Mouse (Mus musculus) midbrain, embryonic 13.5 days (tissue): Measurements from ENCODE around the gene Sigirr. TPM values are rescaled to one million over a fixed set of nuclear protein-coding genes. Genes with fewer than 3 reads are reported as not detected.

Experiments used
- ATAC-seq: fragments of 200-750 bp; cut with Nextera tagmentation; 2 replicates; pipeline ENCODE4 v1.8.0; 2017; ENCODE audit warnings: mild to moderate bottlenecking, moderate TSS enrichment, moderate library complexity
- H3K27ac ChIP-seq: fragments of 300-500 bp; sonication (generic); 2 replicates; pipeline ENCODE4 v1.5.1; 2015; ENCODE audit warnings: inconsistent platforms, mild to moderate bottlenecking, moderate library complexity
- H3K27me3 ChIP-seq: fragments of 300-500 bp; sonication (generic); 2 replicates; pipeline ENCODE4 v1.6.1; 2015; ENCODE audit warnings: mild to moderate bottlenecking, inconsistent platforms
- H3K36me3 ChIP-seq: fragments of 300-500 bp; sonication (generic); 2 replicates; pipeline ENCODE4 v1.6.1; 2015; ENCODE audit warnings: mild to moderate bottlenecking, inconsistent platforms
- H3K4me1 ChIP-seq: fragments of 300-500 bp; sonication (generic); replicated peaks from 2 replicates; pipeline ENCODE4 v1.6.1; 2015; ENCODE audit warnings: inconsistent platforms
- H3K4me2 ChIP-seq: fragments of 300-500 bp; sonication (generic); replicated peaks from 2 replicates; pipeline ENCODE4 v1.6.1; 2015; ENCODE audit warnings: moderate library complexity, mild to moderate bottlenecking, inconsistent platforms
- H3K4me3 ChIP-seq: fragments of 300-500 bp; sonication (generic); replicated peaks from 2 replicates; pipeline ENCODE4 v1.5.1; 2015; ENCODE audit warnings: mild to moderate bottlenecking, inconsistent platforms
- H3K9ac ChIP-seq: fragments of 300-500 bp; sonication (generic); replicated peaks from 2 replicates; pipeline ENCODE4 v1.6.1; 2015; ENCODE audit warnings: mild to moderate bottlenecking, inconsistent platforms
- H3K9me3 ChIP-seq: fragments of 300-500 bp; sonication (generic); 2 replicates; pipeline ENCODE4 v1.6.1; 2016; ENCODE audit warnings: mild to moderate bottlenecking, inconsistent platforms
- WGBS: fragments of 180-500 bp; shearing (Covaris S2); methylation state at CpG from one replicate; pipeline ENCODE4 v1.1.7; 2015; 5-methylcytosine and 5-hydroxymethylcytosine counted together
- polyA plus RNA-seq: library from polyadenylated mRNA; unstranded; fragments of >200 nt; fragmentation: Nextera tagmentation; extraction: Ambion mirVana; gene quantifications from 2 replicates; pipeline ENCODE4 v1.2.1, GENCODE M21; 2015

Gene Sigirr
- polyA plus RNA-seq, 1 experiment from 2014 or later, result 2.6 TPM

DNA sequence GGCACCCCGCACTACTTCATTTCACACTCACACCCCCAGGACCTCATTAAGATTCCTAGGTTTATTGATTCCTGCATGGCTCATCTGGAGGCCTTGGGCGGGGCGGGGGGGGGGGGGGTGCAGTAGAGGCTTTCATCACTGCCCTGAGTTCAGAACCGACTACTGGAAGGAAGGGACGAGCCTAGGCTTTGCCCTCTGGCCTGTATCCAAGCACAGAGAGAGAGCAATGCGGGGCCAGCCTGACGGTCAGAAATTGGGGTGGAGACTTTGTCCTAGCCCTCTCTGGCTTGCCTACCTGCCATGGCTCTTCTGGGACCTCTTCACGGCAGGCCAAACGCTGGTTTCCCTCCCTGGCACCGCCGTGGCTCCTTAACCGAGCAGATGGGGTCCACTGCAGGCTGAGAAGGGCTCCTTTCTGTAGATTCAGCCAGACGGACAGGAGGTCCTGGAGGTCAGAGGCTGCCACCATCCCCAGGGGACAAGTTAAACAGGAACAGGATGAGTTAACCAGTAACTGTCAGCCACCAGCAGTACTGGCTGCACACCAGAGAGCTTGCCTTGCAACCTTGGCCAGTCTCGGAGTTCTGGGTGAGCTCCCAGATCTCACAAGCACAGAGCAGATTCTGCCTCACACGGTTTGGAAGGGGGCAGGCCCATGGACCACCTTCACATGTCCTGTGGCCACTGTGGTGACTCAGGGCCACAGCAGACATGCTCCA is 5.7 kb downstream of the Sigirr start:
- ATAC-seq, result no peak
- Histone ChIP-seq H3K4me3 (no peak overlapping the region), H3K36me3 (no peaks in the 10 kb centered on the region), H3K4me2 (no peak overlapping the region), H3K27ac (no peak overlapping the region), H3K9ac (no peak overlapping the region), H3K9me3 (no peaks in the 10 kb centered on the region), H3K4me1 (peaks cover 11% of the 10 kb centered on the region), H3K27me3 (peaks cover 61% of the 10 kb centered on the region)
- 67% methylated on average over 15 of the region's 15 CpGs for WGBS

DNA sequence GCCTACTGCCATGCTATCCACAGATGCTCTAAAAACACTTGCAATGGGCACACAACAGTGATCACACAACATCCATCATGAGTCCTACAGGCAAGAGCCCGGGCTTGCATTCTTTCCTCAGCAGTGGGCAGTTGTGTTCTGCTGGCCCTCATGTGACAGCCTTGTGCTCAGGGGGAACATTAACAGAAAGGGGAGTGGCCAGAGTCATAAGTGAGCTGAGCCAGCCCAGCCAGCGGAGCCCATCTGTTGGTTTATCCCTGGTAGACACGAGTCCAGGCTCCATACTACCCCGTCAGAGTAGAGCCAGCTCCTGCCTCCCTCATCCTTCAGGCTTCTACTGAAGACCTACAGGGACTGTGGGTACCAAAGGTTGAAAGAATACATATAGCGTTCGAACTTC is 6.4 kb downstream of the Sigirr start:
- Histone ChIP-seq H3K9me3 (no peaks in the 10 kb centered on the region), H3K27me3 (peaks cover 61% of the 10 kb centered on the region), H3K27ac (no peak overlapping the region), H3K4me2 (no peak overlapping the region), H3K36me3 (no peaks in the 10 kb centered on the region), H3K9ac (no peak overlapping the region), H3K4me3 (no peak overlapping the region), H3K4me1 (peaks cover 9% of the 10 kb centered on the region)
- WGBS, result 85% methylated on average over 6 of the region's 6 CpGs
- no peak for ATAC-seq

DNA sequence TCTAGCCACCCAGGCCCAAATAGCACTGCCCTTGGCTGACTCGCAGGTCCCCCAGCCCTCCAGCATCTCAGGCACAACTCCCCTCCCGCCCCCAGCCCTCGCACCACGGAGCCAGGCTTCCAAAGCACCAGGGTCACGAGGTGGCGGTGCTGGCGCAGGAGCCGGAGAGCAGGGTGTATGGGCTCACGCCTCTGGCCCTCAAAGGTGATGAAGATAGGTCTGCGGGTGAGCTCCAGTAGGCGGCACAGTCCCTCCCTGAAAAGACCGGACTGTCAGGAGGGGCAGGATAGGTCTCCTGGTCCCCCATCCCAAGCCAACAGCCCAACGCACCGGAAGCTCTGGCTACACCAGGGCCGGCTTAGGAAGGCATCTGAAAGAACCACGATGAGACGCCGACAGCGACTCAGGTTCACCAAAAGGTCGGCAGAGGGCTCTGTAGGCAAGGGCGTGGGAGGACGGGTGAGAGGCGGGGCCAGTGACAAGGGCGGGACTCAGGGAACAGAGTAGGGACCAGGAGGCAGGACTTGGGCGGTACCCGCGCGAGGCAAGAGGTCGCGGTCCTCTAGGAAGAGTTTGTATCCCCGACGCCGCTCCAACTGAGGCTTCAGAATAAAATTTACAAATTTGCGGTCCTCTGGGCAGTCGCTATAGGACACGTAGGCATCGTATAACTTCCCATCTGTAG is 8.2 kb downstream of the Sigirr start:
- Histone ChIP-seq H3K27me3 (peaks cover 66% of the 10 kb centered on the region), H3K9me3 (no peaks in the 10 kb centered on the region), H3K4me3 (peak overlapping the region; percentile 22; the same call in 1 of the 2 replicates), H3K4me1 (peaks cover 9% of the 10 kb centered on the region), H3K4me2 (peak overlapping the region; percentile 45), H3K36me3 (no peaks in the 10 kb centered on the region), H3K27ac (no peak overlapping the region), H3K9ac (0 out of 2 replicates have a peak overlapping the region, but pooled peaks have one; percentile 14)
- peak; percentile 81 for ATAC-seq
- 5% methylated on average over 37 of the region's 37 CpGs for WGBS

DNA sequence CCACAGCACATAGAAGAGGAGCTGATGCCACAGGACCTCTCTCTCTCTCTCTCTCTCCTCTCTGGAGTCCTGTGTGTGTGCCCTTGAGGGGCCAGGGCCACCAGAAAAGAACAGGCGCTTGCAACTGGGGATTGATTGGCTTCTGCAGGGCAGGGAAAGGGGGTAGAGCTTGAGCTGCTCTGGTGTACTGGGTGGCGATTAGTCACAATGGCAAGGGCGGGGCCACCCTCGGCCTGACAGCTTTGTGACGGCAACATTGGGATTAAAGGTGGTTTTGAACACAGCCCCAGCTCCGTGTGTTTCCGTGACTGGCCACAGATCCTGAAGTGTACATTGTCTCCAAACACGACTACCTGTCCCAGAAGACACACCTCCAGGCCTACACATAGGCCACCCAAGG is 10.1 kb downstream of the Sigirr start:
- peaks cover 66% of the 10 kb centered on the region for H3K27me3 ChIP-seq
- H3K27ac ChIP-seq, result no peak overlapping the region
- no peak overlapping the region for H3K4me2 ChIP-seq
- no peak overlapping the region for H3K9ac ChIP-seq
- H3K4me3 ChIP-seq, result no peak overlapping the region
- H3K36me3 ChIP-seq, result no peaks in the 10 kb centered on the region
- 59% methylated on average over 8 of the region's 8 CpGs for WGBS
- H3K9me3 ChIP-seq, result no peaks in the 10 kb centered on the region
- peaks cover 9% of the 10 kb centered on the region for H3K4me1 ChIP-seq
- ATAC-seq, result no peak

DNA sequence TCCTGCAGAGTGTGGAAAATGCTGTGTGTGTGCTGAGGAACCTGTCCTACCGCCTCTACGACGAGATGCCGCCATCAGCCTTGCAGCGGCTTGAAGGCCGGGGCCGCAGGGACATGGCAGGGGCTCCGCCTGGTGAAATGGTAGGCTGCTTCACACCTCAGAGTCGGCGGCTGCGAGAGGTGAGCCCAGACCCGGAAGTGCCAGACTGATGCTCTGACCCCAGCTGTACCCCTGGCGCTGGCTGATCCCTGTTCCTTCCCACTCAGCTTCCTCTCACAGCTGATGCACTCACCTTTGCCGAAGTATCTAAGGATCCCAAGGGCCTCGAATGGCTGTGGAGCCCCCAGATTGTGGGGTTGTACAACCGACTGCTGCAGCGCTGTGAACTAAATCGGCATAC is 11.9 kb downstream of the Sigirr start:
- H3K9me3 ChIP-seq, result no peaks in the 10 kb centered on the region
- 0 out of 2 replicates have a peak overlapping the region, but pooled peaks have one; percentile 0 for H3K9ac ChIP-seq
- H3K4me2 ChIP-seq, result 0 out of 2 replicates have a peak overlapping the region, but pooled peaks have one; percentile 13
- 32% methylated on average over 18 of the region's 18 CpGs for whole genome bisulfite sequencing
- H3K4me3 ChIP-seq, result no peak overlapping the region
- H3K27ac ChIP-seq, result no peak overlapping the region
- H3K36me3 ChIP-seq, result no peaks in the 10 kb centered on the region
- ATAC-seq, result no peak; the same call in 1 of the 2 replicates
- H3K4me1 ChIP-seq, result peaks cover 9% of the 10 kb centered on the region
- peaks cover 65% of the 10 kb centered on the region for H3K27me3 ChIP-seq

DNA sequence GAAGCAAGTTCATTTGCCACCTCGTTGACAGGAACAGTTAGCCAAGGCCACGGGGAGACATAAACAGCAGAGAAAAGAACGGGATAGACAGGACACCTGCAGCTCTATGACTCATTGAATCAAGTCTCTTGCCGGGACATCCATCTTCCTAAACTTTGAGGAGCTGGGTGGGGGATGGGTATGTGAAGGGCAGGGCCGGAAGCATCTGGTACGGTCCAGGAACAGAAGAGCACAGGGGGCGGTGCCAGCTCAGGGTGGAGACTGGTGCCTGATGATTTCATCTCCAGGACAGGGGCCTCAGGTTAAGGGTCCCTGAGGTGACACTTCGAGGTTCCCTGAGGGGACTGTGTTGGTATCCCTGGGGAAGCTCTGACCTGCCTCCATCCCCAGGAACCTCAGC is 12.5 kb downstream of the Sigirr start:
- Histone ChIP-seq H3K4me3 (no peak overlapping the region), H3K27ac (no peak overlapping the region), H3K27me3 (peaks cover 59% of the 10 kb centered on the region), H3K36me3 (no peaks in the 10 kb centered on the region), H3K9me3 (no peaks in the 10 kb centered on the region), H3K9ac (no peak overlapping the region), H3K4me2 (no peak overlapping the region), H3K4me1 (peaks cover 9% of the 10 kb centered on the region)
- 57% methylated on average over 8 of the region's 8 CpGs for WGBS
- no peak for ATAC-seq

DNA sequence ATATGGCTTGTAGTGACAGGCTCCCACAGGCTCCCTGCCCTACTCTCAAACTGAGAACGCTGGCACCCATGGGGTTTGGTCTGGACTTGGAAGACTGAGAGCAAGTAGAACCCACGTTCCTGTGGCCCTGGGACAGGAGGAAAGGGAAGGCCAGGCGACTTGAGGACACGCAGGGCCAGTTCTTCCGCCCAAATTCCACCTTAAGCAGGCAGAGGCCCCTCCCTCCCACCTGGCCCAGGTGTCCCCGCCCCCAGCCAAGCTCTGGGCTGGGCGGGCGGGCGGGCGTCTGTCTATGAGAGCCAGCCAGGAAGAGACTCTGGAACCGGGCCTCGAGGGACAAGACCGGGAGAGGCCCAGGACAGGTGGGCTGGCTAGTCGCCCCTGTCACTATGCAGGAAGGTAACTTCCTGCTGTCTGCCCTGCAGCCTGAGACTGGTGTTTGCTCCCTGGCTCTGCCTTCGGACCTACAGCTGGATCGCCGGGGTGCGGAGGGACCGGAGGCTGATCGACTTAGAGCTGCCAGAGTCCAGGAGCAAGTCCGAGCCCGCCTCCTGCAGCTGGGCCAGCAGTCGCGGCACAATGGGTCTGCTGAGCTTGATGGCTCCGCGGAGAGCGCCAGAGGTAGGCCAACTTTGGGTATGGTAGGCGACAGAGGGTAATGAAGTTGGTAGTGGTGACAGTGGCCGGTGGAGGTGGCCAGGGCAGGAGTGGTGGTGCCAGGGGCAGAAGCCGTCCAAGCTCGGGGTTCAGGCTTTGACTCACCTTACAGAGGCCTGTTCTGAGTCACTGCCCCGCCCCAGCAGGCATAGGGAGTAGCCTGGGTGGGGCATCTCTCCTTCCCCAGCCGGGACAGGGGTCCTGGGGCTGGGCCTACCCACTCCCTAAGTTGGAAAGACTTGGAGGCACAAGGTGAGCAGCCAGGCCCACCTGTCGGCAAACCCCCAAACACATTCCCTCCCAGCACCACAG is 20.6 kb downstream of the Sigirr start:
- H3K9me3 ChIP-seq, result no peaks in the 10 kb centered on the region
- ATAC-seq, result no peak
- H3K27me3 ChIP-seq, result peaks cover 12% of the 10 kb centered on the region
- H3K4me2 ChIP-seq, result no peak overlapping the region
- WGBS, result 26% methylated on average over 34 of the region's 34 CpGs
- H3K27ac ChIP-seq, result no peak overlapping the region
- H3K4me3 ChIP-seq, result no peak overlapping the region
- H3K9ac ChIP-seq, result no peak overlapping the region
- no peaks in the 10 kb centered on the region for H3K4me1 ChIP-seq
- H3K36me3 ChIP-seq, result no peaks in the 10 kb centered on the region

DNA sequence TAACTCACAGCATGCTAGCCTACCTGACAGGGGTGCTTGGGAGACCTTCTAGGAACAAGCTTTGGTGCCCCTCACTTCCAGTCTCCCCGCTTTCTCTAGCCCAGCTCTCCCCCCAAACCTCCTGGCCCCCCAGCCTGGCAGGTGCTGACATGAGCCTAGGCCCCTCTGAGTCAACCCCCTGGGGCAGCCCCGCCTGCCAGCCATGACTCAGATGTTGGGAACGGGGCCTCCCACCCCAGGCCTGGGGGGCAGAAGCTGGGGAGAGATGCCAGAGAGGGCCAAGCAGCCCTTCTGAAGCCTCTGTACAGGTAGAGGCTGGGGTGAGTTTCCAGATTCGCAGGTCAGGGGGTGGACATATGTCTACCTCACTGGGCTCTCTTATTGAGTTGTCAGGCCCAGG is 21.5 kb downstream of the Sigirr start:
- Histone ChIP-seq H3K27me3 (peaks cover 12% of the 10 kb centered on the region), H3K9ac (no peak overlapping the region), H3K36me3 (no peaks in the 10 kb centered on the region), H3K4me1 (no peaks in the 10 kb centered on the region), H3K4me3 (no peak overlapping the region), H3K4me2 (no peak overlapping the region), H3K27ac (no peak overlapping the region), H3K9me3 (no peaks in the 10 kb centered on the region)
- no peak for ATAC-seq
- 80% methylated on average over 4 of the region's 4 CpGs for WGBS

DNA sequence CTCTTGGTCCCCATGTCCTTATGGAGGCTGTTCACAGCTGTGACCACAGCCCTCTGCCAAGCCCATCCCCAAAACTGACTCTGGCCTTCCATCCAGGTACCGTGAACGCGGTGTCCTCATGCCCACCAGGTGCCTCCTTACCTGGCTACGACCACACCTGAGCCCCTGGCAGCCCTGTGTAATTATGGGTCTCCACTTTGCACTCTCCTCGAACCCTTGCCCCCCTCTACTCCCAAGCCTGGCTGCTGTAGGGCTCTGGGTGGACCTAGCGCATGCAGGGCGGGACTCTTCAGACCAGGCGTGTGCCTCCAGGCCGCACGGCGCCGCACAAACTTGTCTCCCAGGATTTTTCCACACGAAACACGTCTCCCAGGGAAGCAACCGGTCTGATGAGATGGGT is 22.5 kb downstream of the Sigirr start, which contains the start of gene Pkp3:
Pkp3 (plus strand) TSS at position 378 of the 400 bp plus-strand sequence.
- no peak within 1 kb of the TSS for H3K4me2 ChIP-seq
- H3K9ac ChIP-seq, result no peak within 1 kb of the TSS
- peaks cover 12% of the 10 kb centered on the region for H3K27me3 ChIP-seq
- 92% methylated on average over 15 of the region's 15 CpGs for WGBS
- no peak within 1 kb of the TSS for H3K27ac ChIP-seq
- H3K4me1 ChIP-seq, result no peaks in the 10 kb centered on the region
- no peaks in the 10 kb centered on the region for H3K36me3 ChIP-seq
- no peak for ATAC-seq
- H3K4me3 ChIP-seq, result no peak within 1 kb of the TSS
- no peaks in the 10 kb centered on the region for H3K9me3 ChIP-seq

DNA sequence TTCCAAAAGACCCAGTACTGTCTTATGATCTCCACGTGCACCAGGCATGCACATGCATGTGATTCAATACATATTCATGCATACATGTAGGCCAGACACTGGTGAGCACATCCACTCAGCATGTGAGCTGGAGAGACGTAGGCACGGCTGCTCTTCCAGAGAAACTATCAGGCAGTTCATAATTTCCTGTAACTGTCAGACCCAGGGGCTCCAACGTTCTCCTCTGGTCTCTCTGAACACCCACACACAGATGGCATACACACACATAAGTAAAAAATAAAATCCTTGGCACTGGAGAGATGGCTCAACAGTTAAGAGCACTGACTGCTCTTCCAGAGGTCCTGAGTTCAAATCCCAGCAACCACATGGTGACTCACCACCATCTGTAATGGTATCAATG is 26.6 kb downstream of the Sigirr start:
- Histone ChIP-seq H3K4me2 (no peak overlapping the region), H3K9me3 (no peaks in the 10 kb centered on the region), H3K27ac (no peak overlapping the region), H3K4me3 (no peak overlapping the region), H3K27me3 (peaks cover 15% of the 10 kb centered on the region), H3K4me1 (peaks cover 19% of the 10 kb centered on the region), H3K9ac (no peak overlapping the region), H3K36me3 (peaks cover 7% of the 10 kb centered on the region; the same call in 1 of the 2 replicates)
- WGBS, result 85% methylated on average over 4 of the region's 4 CpGs
- ATAC-seq, result no peak

DNA sequence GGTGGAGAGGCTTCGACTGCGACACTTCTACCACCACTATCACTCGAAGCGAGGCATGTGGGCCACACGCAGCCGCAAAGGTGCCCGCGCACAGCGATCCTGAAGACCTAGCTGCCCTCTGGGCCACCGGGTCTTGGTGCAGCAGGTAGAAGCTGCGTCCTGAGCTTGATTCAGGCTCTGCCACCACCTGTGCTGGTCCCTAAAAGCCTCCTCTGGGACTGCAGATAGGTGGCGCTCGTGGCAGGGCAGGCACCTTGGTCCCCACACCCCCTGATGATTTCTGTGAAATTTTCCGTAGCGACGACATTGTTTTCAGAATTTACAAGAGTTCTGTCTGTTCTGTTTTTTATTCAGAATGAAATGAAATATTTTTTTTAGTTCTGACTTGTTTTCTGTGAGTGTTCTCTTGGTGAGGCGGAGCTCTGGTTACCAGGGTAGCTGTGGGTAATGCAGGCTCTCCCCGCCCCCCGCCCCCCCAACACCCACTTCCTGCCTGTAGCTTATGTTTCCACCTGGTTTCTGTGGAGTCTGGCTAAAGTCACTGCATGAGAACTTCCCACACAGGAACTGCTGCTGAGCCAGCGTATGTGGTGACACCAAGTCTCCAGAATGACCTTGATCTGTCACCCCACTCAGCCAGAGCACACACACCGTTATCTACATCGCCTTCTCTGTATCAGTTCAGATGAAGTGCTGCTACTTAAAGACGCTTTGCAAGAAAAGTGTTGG is 28.2 kb downstream of the Sigirr start:
- peaks cover 15% of the 10 kb centered on the region for H3K27me3 ChIP-seq
- H3K4me1 ChIP-seq, result peaks cover 19% of the 10 kb centered on the region
- ATAC-seq, result no peak
- no peak overlapping the region for H3K27ac ChIP-seq
- H3K4me2 ChIP-seq, result no peak overlapping the region
- H3K9me3 ChIP-seq, result no peaks in the 10 kb centered on the region
- peaks cover 23% of the 10 kb centered on the region for H3K36me3 ChIP-seq
- WGBS, result 41% methylated on average over 23 of the region's 23 CpGs
- H3K4me3 ChIP-seq, result no peak overlapping the region
- no peak overlapping the region for H3K9ac ChIP-seq
